Mouse (Mus musculus): ENCODE measurements around the gene Gpc3.

Gpc3 gene

GRCm38 (mm10) chrX:52551296-52551695 lies 62.5 kb downstream of the Gpc3 start:
- no peak for DNase-seq

- no peak for DNase-seq
These were observed 69.1 kb downstream of the Gpc3 start for GRCm38 (mm10) chrX:52544623-52545022.

- no peak for DNase-seq
These were observed 76.5 kb downstream of the Gpc3 start for GRCm38 (mm10) chrX:52537282-52537681.

- peak in 1 of 2 experiments; percentile 4 for DNase-seq
These were observed 80.0 kb downstream of the Gpc3 start for GRCm38 (mm10) chrX:52533766-52534165.

GRCm38 (mm10) chrX:52533098-52533497 lies 80.7 kb downstream of the Gpc3 start:
- peak; percentile 36 to 79 for DNase-seq

- DNase-seq, result no peak
These were observed 81.6 kb downstream of the Gpc3 start for GRCm38 (mm10) chrX:52532124-52532523.

GRCm38 (mm10) chrX:52526086-52526485 lies 87.7 kb downstream of the Gpc3 start:
- no peak for DNase-seq

- no peak for DNase-seq
These were observed 88.6 kb downstream of the Gpc3 start for GRCm38 (mm10) chrX:52525132-52525531.

- DNase-seq, result no peak
These were observed 99.2 kb downstream of the Gpc3 start for GRCm38 (mm10) chrX:52514553-52514952.

GRCm38 (mm10) chrX:52511151-52511550 lies 102.6 kb downstream of the Gpc3 start:
- DNase-seq, result no peak

GRCm38 (mm10) chrX:52503857-52504256 lies 109.9 kb downstream of the Gpc3 start:
- no peak for DNase-seq

GRCm38 (mm10) chrX:52489461-52489860 lies 124.3 kb downstream of the Gpc3 start:
- no peak for DNase-seq

- no peak for DNase-seq
These were observed 158.6 kb downstream of the Gpc3 start for GRCm38 (mm10) chrX:52455074-52455588.

GRCm38 (mm10) chrX:52453445-52454182 lies 160.1 kb downstream of the Gpc3 start:
- peak; percentile 55 to 63 for DNase-seq

- no peak for DNase-seq
These were observed 164.6 kb downstream of the Gpc3 start for GRCm38 (mm10) chrX:52449177-52449576.

- DNase-seq, result no peak
These were observed 165.3 kb downstream of the Gpc3 start for GRCm38 (mm10) chrX:52448496-52448895.

GRCm38 (mm10) chrX:52446530-52446929 lies 167.2 kb downstream of the Gpc3 start:
- DNase-seq, result no peak

GRCm38 (mm10) chrX:52444977-52445376 lies 168.8 kb downstream of the Gpc3 start:
- DNase-seq, result no peak

GRCm38 (mm10) chrX:52441798-52442197 lies 172.0 kb downstream of the Gpc3 start:
- DNase-seq, result peak in 1 of 2 experiments; percentile 1

GRCm38 (mm10) chrX:52439421-52439820 lies 174.3 kb downstream of the Gpc3 start:
- DNase-seq, result no peak

- no peak for DNase-seq
These were observed 188.1 kb downstream of the Gpc3 start for GRCm38 (mm10) chrX:52425605-52426004.

GRCm38 (mm10) chrX:52419850-52420249 lies 193.9 kb downstream of the Gpc3 start:
- DNase-seq, result no peak

- DNase-seq, result no peak
These were observed 200.8 kb downstream of the Gpc3 start for GRCm38 (mm10) chrX:52412936-52413335.

- no peak for DNase-seq
These were observed 212.6 kb downstream of the Gpc3 start for GRCm38 (mm10) chrX:52401188-52401587.

- DNase-seq, result peak in 1 of 2 experiments; percentile 18
These were observed 238.6 kb downstream of the Gpc3 start for GRCm38 (mm10) chrX:52375129-52375528.

Data from kidney, adult 8-10 months (tissue).